Mouse (Mus musculus) ZHBTc4 (cell line): ENCODE data around the gene Ascl2.
A peak's percentile ranks its signal among the peaks of the same experiment; 100 is the strongest.

Experiments
- DNase-seq: peaks from one replicate; pipeline ENCODE4 v3.0.0-alpha.2; 2011; ENCODE audit warnings: low read depth, low spot score

Ascl2 gene

GRCm38 (mm10) chr7:143002679-143003078 lies 33.6 kb upstream of the Ascl2 start:
- DNase-seq, result peak; percentile 65

- DNase-seq, result no peak
Measured at GRCm38 (mm10) chr7:142997403-142998150, 28.5 kb upstream of the Ascl2 start.

GRCm38 (mm10) chr7:142996998-142997397 lies 27.9 kb upstream of the Ascl2 start:
- no peak for DNase-seq

- DNase-seq, result no peak
Measured at GRCm38 (mm10) chr7:142995630-142996338, 26.7 kb upstream of the Ascl2 start.

GRCm38 (mm10) chr7:142995004-142995403 lies 25.9 kb upstream of the Ascl2 start:
- no peak for DNase-seq

- no peak for DNase-seq
Measured at GRCm38 (mm10) chr7:142987718-142988117, 18.7 kb upstream of the Ascl2 start.

GRCm38 (mm10) chr7:142985146-142985545 lies 16.1 kb upstream of the Ascl2 start:
- no peak for DNase-seq

- no peak for DNase-seq
Measured at GRCm38 (mm10) chr7:142981908-142982307, 12.8 kb upstream of the Ascl2 start.

- peak; percentile 85 for DNase-seq
Measured at GRCm38 (mm10) chr7:142967884-142968808, 918 bp downstream of the Ascl2 start.

GRCm38 (mm10) chr7:142967414-142967883 lies 1.6 kb downstream of the Ascl2 start:
- DNase-seq, result peak; percentile 83

- DNase-seq, result no peak
Measured at GRCm38 (mm10) chr7:142959752-142960151, 9.3 kb downstream of the Ascl2 start.

GRCm38 (mm10) chr7:142958817-142959216 lies 10.2 kb downstream of the Ascl2 start:
- no peak for DNase-seq

GRCm38 (mm10) chr7:142956018-142956417 lies 13.0 kb downstream of the Ascl2 start:
- DNase-seq, result no peak

- DNase-seq, result peak; percentile 23
Measured at GRCm38 (mm10) chr7:142949568-142949967, 19.5 kb downstream of the Ascl2 start.

GRCm38 (mm10) chr7:142937631-142938030 lies 31.4 kb downstream of the Ascl2 start:
- peak; percentile 87 for DNase-seq

GRCm38 (mm10) chr7:142935708-142936107 lies 33.4 kb downstream of the Ascl2 start:
- DNase-seq, result peak; percentile 30

GRCm38 (mm10) chr7:142932469-142932868 lies 36.6 kb downstream of the Ascl2 start:
- DNase-seq, result no peak

- no peak for DNase-seq
Measured at GRCm38 (mm10) chr7:142931028-142931427, 38.0 kb downstream of the Ascl2 start, which contains the start of gene Th. Th (minus strand) TSS chr7:142931128.

- no peak for DNase-seq
Measured at GRCm38 (mm10) chr7:142929516-142929915, 39.5 kb downstream of the Ascl2 start.

- DNase-seq, result no peak
Measured at GRCm38 (mm10) chr7:142927293-142927692, 41.8 kb downstream of the Ascl2 start.
